Mouse (Mus musculus) cerebellum, postnatal 25 days (tissue): ENCODE results near the gene Ndufb8.

Experiments
- DNase-seq, 2 experiments: peaks; one replicate each; pipeline ENCODE4 v3.0.0; 2021; ENCODE audit warnings: mixed read lengths in 2 of 2

Gene Ndufb8

DNA sequence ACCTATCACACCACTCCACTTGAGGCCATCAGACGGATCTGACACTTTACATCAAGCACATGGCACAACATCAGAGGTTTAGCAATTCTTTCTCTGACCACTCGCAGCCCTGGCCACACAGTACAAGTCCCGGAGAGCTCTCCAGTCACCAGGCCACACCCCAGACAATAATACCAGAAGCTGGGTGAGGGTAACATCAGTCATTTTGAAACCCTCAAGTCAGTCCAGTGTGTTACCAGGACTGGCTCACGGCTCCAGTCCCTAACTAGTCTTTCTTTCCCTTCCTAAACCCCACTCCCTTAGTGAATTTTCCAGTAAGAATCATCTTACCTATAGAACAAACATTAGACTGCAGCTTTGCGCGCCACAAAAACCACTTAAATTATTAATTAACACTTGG, 25.2 kb downstream of the Ndufb8 start:
- DNase-seq, result no peak

DNA sequence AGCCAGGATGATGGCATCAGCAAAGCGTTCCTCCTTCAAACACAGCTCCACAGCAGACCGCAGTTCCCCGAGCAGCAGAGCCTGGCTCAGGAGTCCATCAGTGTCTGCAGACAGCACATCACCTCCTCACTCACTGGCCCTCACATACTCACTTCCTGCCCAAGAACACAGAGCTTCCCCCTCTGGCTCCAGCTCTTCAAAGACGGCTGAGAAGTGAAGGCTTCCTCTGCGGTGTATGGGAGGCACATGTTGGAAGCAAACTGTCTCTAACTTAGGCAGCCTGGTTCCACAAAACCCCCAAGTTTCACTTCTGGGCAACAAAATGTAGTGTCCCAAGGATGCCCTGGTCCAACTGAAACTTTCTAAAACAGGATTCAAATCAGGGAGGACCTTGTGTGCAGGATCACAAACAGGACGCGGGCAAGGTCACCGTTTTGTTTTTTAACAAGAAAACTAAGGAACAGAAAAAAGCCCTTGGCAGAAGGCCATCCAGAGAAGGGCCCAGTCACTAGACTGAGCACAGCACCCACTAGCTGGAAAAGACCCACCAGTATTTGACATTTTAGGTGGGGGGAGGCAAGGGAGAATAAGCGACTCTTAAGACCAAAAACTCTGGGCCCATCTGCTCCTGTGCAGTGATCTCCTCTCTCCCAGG, 29.6 kb downstream of the Ndufb8 start:
- no peak for DNase-seq

DNA sequence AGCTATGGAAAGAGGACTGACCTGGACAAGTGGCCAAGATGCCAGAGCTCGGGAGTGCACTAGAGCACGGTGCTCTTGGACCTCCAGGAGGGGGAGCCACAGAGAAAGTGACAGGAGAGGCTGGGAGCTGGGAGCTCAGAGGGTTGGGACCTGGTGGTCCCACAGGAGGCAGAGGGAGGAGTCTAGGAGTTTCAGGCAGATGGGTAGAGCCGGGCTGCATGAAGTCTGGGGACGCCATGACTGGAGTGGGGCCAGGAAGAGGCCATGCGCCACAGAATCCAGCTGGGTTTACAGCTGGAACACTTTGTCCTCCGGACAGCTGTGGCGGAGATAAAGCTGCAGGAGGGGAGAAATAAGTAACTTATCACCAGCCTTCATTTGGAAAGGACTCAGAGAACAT, 36.1 kb downstream of the Ndufb8 start:
- peak in 1 of 2 experiments; percentile 11 for DNase-seq

DNA sequence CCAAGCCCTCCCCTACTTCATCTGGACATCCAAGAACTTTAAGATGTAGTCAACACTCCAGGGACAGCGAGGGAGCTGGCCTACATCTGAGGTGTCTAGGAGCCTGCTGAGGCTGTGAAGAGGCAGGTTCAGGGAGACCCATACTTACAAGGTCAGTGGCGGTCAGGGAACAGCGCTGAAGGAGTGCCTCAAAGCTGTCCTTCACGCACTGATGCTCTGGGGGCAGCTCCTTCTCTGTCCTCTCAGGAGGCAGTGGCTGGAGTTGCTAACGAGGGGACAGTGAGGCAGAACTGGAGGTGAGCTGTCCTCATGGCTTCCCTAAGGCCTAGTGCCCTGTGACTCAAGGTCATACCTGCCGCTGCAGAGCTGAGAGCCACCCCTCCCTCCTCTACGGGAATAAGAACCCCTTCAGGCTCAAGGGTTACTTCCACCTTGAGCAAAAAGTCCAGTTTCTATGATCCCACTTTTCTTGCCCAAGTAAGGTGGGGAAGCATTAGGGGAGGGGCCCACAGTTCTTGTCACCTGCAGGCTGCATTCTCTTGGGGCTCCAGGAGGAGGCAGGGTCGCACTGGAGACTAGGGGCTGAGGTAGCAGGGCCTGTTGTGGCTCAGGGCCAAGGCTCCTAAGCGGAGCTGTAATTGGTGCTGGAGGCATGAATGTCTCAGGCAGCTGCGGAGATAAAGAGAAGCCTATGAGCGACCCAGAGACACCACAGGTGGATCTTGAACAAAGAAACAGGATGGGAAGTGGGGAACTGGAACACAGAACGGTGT, 37.1 kb downstream of the Ndufb8 start:
- no peak for DNase-seq

DNA sequence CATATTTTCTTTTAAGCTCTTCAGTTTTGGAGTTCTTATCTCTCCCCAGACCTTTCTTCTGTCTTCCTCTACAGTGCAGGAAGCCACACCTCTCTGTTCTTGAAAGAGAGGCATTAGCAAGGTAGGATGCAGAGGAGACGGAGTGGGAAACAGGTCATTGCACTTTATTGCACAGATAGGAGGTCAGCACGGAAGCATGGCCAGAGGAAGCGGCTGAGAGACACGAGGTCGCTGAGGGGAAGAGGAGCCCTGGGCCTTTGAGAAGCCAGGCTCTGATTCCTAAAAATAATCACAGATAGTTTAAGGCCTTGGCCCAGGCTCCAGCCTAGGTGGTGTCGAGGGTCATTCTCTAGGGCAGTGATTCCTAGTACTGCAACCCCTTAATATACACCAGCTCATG, 39.5 kb downstream of the Ndufb8 start:
- DNase-seq, result no peak

DNA sequence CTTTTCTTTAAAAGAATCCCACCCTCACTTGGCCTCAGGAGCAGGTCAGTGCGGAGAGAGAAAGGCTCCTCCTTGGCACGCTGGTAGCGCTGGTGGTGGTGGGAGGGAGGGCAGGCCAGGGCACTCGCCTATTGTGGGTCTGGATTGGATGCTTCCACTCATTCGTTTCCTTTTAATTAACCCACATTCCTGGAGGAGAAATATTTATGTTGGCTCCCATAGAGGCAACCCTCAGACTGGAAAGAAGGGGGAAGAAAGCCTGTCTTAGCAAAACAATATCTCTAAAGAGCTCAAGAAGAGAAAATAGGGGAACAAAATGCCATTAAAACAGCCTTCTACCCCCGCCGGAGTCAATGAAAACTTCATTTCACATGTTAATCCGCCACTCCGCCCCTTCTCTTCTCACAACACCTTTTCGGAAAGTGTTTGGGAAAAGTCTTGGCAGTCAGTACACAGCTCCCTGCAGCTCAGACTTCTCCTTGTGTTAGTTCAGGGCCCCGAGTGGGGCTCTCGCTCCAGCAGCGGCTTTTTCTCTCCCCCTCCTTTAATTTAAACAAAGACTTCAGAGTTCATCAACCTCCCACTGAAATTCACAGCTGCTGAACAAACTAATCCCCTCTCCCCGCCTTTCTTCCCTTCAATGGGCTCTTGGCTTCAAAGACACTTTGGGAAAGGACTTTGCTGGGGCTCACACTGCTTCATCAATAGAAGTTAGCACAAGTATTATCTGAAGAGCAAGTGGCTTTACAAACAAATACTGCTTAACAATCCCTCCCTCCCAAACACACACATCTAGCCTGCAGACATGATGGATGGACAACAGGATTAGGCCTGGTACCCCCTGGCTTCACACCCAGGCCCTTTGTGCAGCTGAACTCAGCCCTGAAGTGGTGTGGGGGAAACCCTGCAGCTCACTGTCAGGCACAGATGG, 40.5 kb downstream of the Ndufb8 start:
- no peak for DNase-seq

DNA sequence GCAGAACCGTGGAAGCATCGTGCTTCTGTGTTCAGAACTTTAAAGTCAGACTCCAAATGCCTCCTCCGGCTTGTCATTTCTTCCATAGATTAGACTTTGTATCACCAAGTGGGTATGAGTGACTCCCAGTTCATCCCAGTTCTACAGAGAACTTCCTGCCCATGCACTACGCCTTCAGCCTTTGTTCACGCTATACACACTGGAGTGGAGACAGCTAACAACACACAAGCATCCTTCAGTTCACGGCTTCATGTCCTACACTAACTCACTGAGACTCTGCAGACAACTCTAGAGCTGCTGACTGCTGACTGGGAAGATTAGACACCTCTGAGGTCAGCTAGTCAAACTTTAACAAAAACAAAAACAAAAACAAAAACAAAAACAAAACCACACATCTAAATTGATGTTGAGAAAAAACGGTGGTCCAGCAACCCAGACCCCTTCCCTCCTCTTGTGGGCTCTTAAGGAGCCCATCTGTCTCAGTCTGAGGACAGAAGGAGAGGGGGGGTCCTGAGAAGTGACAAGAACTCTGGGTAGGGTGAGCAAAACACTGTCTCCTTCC, 41.2 kb downstream of the Ndufb8 start:
- no peak for DNase-seq

DNA sequence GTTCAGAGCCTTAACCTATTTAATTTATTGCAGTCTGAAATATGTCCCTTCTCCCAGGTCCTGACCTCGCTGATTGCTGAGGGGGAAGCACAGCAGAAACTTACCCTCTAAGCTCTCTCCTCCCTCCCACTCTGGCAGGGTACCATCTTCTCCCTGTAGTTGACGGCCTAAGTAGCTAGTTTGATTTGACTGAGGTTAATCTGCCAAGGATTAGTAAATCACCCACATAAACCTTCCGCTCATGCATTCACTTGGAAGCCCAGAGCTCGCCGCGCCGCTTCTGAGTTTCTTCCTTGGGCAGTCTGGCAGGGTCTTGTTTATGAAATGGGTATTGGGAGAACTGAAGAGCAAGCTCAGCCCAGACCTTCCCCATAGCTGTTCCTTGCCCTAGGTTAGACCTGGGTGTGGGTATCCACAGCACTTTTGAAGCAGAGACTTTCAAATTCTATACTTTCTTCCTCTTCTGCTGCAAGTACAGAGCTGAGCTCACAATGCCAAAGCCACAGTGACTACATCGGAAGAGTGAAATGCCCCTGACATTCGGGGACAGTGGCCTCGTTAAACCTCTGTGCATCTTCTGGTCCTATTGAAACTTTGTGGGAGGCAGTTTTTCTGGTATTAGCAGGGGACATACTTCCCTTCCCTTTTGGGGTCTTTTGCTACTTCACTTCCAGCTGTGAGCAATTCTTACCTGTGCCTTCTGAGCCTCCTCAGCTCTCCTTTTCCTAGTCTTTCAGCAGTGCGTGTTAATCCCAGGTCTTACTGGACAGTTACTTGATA, 42.0 kb downstream of the Ndufb8 start:
- no peak for DNase-seq

DNA sequence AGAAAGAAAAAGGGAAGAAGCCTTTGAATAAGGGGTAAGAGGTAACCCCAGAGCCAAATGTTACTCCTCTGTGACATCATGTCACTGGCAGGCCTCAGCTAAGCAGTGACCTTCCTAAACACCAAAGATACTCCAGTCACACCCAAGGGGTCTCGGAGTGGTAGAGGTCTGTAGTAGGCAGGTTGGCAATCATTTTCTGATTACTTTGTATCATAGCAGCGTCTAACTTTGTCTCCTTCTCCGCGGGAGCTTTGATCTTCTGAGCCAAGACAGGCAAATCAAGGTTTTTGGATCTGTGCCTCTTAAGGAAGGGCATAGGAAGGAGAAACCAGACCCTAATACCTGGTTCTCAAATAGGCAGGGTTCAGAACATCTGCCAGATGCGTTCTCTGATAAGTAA, 42.6 kb downstream of the Ndufb8 start:
- DNase-seq, result no peak

DNA sequence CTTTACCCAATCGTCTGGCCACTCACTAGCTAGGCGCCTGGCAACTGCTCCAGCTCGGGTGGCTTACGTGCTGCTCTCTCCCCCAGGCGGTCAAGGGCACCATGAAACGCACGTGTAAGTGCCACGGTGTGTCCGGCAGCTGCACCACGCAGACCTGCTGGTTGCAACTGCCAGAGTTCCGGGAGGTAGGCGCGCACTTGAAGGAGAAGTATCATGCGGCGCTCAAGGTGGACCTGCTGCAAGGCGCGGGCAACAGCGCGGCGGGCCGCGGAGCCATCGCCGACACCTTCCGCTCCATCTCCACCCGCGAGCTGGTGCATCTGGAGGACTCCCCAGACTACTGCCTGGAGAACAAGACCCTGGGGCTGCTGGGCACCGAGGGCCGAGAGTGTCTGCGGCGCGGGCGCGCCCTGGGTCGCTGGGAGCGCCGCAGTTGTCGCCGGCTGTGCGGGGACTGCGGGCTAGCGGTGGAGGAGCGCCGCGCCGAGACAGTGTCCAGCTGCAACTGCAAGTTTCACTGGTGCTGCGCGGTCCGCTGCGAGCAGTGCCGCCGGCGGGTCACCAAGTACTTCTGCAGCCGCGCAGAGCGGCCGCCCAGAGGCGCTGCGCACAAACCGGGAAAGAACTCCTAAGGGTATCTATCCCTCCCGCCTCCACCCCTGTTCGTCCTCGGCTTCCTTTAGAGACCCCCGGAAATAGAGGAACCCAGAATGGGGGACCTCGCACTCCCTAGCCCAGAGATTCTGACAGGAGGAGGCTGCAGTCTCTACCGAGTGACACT, 43.6 kb downstream of the Ndufb8 start:
- DNase-seq, result peak; percentile 7 to 11

DNA sequence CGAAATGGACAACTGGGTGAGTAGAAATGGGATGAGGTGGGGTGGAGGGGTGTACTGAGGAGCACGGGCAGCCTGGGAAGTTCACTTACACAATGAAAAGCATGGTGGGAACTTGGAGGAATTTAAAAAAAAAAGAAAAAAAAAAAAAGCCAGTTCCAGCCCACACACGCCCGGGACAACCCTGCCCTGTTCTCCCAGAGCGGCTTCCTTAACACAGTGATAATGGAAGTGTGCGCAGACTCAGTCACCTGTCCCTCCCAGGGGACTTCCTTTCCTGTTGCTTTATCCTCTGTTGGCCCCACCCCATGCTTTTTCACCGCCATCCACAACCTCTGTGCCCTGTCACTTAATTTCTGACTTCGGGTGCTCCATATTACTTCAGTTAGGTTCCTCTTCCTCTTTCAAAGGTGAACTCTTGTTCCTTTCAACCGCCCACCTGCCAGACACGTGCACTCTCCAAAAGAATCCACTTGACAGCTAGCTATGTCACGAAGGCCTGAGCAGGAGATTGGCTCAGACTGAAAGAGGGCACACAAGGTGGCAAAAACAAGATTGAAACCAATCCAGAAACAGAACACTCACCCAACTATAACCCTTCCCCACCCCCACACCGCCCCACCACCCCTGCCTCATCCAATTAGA, 44.6 kb downstream of the Ndufb8 start:
- no peak for DNase-seq

DNA sequence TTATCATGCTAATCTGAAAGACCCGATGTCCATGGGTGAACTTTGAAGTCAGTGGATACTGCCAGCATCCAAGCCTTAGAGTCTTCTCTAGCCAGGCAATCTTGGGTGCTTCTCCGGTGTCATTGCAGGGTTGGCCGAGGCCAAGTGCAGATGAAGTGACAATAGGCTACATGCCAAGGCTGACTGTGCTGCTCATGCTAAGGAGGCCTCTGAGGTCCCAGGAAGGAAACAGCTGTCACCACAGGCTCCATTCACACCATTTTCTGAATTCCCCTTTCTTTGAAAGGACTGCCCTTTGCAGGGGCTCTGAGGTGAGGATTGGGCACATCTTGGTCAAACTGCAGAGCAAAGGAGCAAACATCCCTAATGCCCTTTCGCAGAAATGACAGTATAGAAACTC, 52.5 kb downstream of the Ndufb8 start:
- DNase-seq, result no peak

DNA sequence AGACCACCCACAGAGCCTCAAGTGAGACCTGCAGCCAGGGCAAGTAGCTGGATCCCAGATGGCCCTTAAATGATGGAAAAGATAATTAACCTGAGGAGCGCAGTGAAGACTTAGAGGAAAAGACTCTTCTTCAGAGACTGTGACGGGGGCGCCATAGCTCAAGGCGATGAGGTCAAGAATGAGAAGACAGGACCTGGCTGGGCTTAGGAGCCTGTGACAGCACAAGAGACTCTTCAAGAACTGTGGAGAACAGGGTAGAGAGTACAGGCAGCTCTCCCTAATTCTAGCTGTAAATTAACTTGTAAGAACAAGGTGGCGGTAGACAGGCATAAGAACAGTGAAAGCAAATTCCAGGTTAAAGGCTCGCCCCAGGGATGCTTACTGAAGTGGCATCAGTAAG, 53.3 kb downstream of the Ndufb8 start:
- no peak for DNase-seq

DNA sequence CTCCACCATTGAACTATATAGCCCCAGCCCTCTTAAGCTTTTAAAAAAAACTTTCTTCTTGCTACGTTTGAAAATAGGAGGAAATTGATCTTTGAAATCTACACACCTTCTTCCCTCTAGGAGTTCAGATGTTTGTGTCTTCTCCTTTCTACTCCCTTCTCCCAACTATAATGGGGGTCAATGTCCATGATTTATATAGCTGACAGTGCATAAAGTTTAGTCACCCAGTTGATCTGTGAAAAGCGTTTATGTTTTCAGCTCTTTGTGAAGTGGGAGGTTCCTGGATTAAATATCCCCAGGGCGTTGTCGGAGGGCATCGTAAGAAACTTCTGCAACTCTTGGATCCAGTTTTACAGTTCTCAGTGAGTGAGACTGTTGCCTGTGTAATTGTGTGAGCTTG, 55.0 kb downstream of the Ndufb8 start:
- no peak for DNase-seq

DNA sequence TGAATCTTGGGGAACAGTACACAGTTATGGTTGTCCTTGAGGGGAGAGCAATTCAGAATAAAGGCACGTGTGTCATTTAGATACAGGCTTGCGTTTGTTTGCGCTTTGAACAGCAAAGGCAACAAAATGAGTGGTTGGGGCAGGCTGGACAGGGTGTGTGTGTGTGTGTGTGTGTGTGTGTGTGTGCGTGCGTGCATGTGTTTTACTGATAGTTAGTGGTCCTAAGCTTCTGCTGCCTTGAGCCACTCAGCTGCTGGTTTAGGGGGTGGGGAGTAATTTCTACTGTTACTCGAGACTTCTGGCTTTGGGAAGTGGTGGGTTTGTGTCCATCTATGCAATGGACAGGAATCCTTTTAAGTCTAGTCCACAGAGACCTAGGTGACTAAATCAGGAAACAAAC, 56.3 kb downstream of the Ndufb8 start:
- no peak for DNase-seq
